Mouse (Mus musculus) MN1 (cell line): ENCODE data around the gene Olfr1228.

Experiments
- DNase-seq: peaks from one replicate; pipeline ENCODE4 v3.0.0-alpha.2; 2016; ENCODE audit warnings: low spot score

The Olfr1228 gene

DNA sequence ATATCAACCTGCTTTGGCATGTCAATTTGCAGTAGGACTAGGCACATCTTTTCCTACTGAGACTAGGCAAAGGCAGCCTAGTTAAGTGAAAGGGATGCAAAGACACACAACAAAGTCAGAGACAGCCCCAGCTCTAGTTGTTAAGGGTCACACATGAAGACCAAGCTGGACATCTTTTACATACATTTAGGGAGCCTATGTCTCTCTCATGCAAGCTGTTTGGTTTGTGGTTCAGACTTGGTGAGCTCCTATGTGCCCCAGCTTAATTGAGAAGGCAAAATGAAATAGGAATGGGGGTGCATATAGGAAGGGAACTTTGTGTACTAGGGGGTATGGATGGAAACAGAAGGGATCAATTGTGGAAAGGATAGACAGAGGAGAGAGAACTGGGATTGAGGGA lies at the start of gene Olfr1228:
Gene Olfr1228 (minus strand): TSS at position 101 of the 400 bp plus-strand sequence.
- DNase-seq, result no peak

DNA sequence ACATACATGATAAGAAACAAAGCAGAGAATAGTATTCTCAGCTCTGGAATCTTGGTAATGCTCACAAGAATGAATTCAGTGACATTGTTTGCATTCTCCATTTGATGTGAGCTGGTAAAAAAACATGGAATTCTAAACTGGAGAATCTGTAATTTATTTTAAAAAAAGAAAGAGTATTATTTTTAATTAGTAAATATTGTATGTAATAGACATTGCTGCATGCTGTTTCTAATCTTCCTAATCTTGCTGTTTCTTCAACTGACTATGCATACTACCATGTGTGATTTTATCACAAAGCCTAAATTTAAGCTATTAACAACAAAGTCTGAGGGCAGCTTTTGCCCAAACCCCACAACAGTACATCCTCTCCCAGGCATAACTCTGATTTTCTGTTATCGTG lies 43.3 kb upstream of the Olfr1228 start, which contains the start of gene Olfr1230:
Gene Olfr1230 (minus strand): TSS at position 101 of the 400 bp plus-strand sequence.
- no peak for DNase-seq

GRCm38 (mm10) chr2:89287914-89288313 lies 34.1 kb upstream of the Olfr1228 start, which contains the start of gene Olfr1229:
Gene Olfr1229, minus strand, starts transcription at chr2:89288014.
- no peak for DNase-seq

- DNase-seq, result no peak
Observed at GRCm38 (mm10) chr2:89199948-89200347, 53.9 kb downstream of the Olfr1228 start, which contains the start of gene Olfr1226. Gene Olfr1226, minus strand, starts transcription at chr2:89200048.
